Mouse (Mus musculus): ENCODE data around the gene Ascl4. TPM values are rescaled to one million over a fixed set of nuclear protein-coding genes. Genes with fewer than 3 reads are reported as not detected.

Ascl4 gene
- polyA plus RNA-seq, 1 experiment from 2014 or later, result 0.24 TPM

GRCm38 (mm10) chr10:85966476-85966875 is 39.0 kb downstream of the Ascl4 start:
- H3K9me3 ChIP-seq (replicated peaks; ENCODE audit: control insufficient read depth, low read length), result no peaks in the 10 kb centered on the region
- H3K4me2 ChIP-seq (ENCODE audit: low read length), result no peak overlapping the region
- no peak for DNase-seq (ENCODE audit: low spot score)
- no peak overlapping the region for H3K4me3 ChIP-seq (ENCODE audit: low read depth, low read length)
- 64% methylated on average over 2 of the region's 2 CpGs for WGBS
- H3K27me3 ChIP-seq (replicated peaks; ENCODE audit: control insufficient read depth, insufficient read depth, low read length), result no peaks in the 10 kb centered on the region
- H3K9ac ChIP-seq (ENCODE audit: low read length), result no peak overlapping the region
- ATAC-seq, result no peak
- no peak overlapping the region for H3K27ac ChIP-seq (ENCODE audit: low read depth, low read length)
- no peaks in the 10 kb centered on the region for H3K4me1 ChIP-seq (ENCODE audit: control insufficient read depth, insufficient read depth, low read length)
- H3K36me3 ChIP-seq (ENCODE audit: control insufficient read depth, insufficient read depth, low read length), result no peaks in the 10 kb centered on the region

GRCm38 (mm10) chr10:85967411-85968156 is 40.1 kb downstream of the Ascl4 start:
- Histone ChIP-seq H3K4me2 (ENCODE audit: low read length) (no peak overlapping the region), H3K36me3 (ENCODE audit: control insufficient read depth, insufficient read depth, low read length) (no peaks in the 10 kb centered on the region), H3K9me3 (replicated peaks; ENCODE audit: control insufficient read depth, low read length) (no peaks in the 10 kb centered on the region), H3K27ac (ENCODE audit: low read depth, low read length) (no peak overlapping the region), H3K9ac (ENCODE audit: low read length) (no peak overlapping the region), H3K4me1 (ENCODE audit: control insufficient read depth, insufficient read depth, low read length) (no peaks in the 10 kb centered on the region), H3K4me3 (ENCODE audit: low read depth, low read length) (no peak overlapping the region), H3K27me3 (replicated peaks; ENCODE audit: control insufficient read depth, insufficient read depth, low read length) (no peaks in the 10 kb centered on the region)
- DNase-seq (ENCODE audit: low spot score) (no peak), ATAC-seq (peak; percentile 32; the same call in 1 of the 2 replicates)
- WGBS, result 68% methylated on average over 17 of the region's 17 CpGs

- H3K4me2 ChIP-seq (ENCODE audit: low read length), result no peak overlapping the region
- no peaks in the 10 kb centered on the region for H3K27me3 ChIP-seq (replicated peaks; ENCODE audit: control insufficient read depth, insufficient read depth, low read length)
- ATAC-seq, result peak; percentile 57; the same call in 1 of the 2 replicates
- WGBS, result 18% methylated on average over 7 of the region's 7 CpGs
- no peaks in the 10 kb centered on the region for H3K9me3 ChIP-seq (replicated peaks; ENCODE audit: control insufficient read depth, low read length)
- DNase-seq (ENCODE audit: low spot score), result peak; percentile 83
- no peak overlapping the region for H3K27ac ChIP-seq (ENCODE audit: low read depth, low read length)
- H3K36me3 ChIP-seq (ENCODE audit: control insufficient read depth, insufficient read depth, low read length), result no peaks in the 10 kb centered on the region
- no peak overlapping the region for H3K9ac ChIP-seq (ENCODE audit: low read length)
- H3K4me1 ChIP-seq (ENCODE audit: control insufficient read depth, insufficient read depth, low read length), result no peaks in the 10 kb centered on the region
- H3K4me3 ChIP-seq (ENCODE audit: low read depth, low read length), result no peak overlapping the region
Measured at GRCm38 (mm10) chr10:85968157-85968634, 40.7 kb downstream of the Ascl4 start.

- H3K9ac ChIP-seq (ENCODE audit: low read length), result no peak overlapping the region
- H3K4me2 ChIP-seq (ENCODE audit: low read length), result no peak overlapping the region
- H3K36me3 ChIP-seq (ENCODE audit: control insufficient read depth, insufficient read depth, low read length), result no peaks in the 10 kb centered on the region
- WGBS, result 46% methylated on average over 2 of the region's 2 CpGs
- H3K27ac ChIP-seq (ENCODE audit: low read depth, low read length), result no peak overlapping the region
- H3K9me3 ChIP-seq (replicated peaks; ENCODE audit: control insufficient read depth, low read length), result no peaks in the 10 kb centered on the region
- no peak overlapping the region for H3K4me3 ChIP-seq (ENCODE audit: low read depth, low read length)
- H3K4me1 ChIP-seq (ENCODE audit: control insufficient read depth, insufficient read depth, low read length), result no peaks in the 10 kb centered on the region
- DNase-seq (ENCODE audit: low spot score) (no peak), ATAC-seq (no peak)
- H3K27me3 ChIP-seq (replicated peaks; ENCODE audit: control insufficient read depth, insufficient read depth, low read length), result no peaks in the 10 kb centered on the region
Measured at GRCm38 (mm10) chr10:85968731-85969130, 41.2 kb downstream of the Ascl4 start.

GRCm38 (mm10) chr10:85969894-85970620 is 42.6 kb downstream of the Ascl4 start:
- H3K36me3 ChIP-seq (ENCODE audit: control insufficient read depth, insufficient read depth, low read length), result no peaks in the 10 kb centered on the region
- WGBS, result 63% methylated on average over 8 of the region's 8 CpGs
- H3K9ac ChIP-seq (ENCODE audit: low read length), result no peak overlapping the region
- ATAC-seq (no peak), DNase-seq (ENCODE audit: low spot score) (no peak)
- H3K9me3 ChIP-seq (replicated peaks; ENCODE audit: control insufficient read depth, low read length), result no peaks in the 10 kb centered on the region
- H3K4me3 ChIP-seq (ENCODE audit: low read depth, low read length), result no peak overlapping the region
- H3K27me3 ChIP-seq (replicated peaks; ENCODE audit: control insufficient read depth, insufficient read depth, low read length), result no peaks in the 10 kb centered on the region
- H3K27ac ChIP-seq (ENCODE audit: low read depth, low read length), result no peak overlapping the region
- no peak overlapping the region for H3K4me2 ChIP-seq (ENCODE audit: low read length)
- H3K4me1 ChIP-seq (ENCODE audit: control insufficient read depth, insufficient read depth, low read length), result no peaks in the 10 kb centered on the region

GRCm38 (mm10) chr10:85971826-85972225 is 44.3 kb downstream of the Ascl4 start:
- Histone ChIP-seq H3K4me2 (ENCODE audit: low read length) (no peak overlapping the region), H3K27ac (ENCODE audit: low read depth, low read length) (no peak overlapping the region), H3K4me3 (ENCODE audit: low read depth, low read length) (no peak overlapping the region), H3K4me1 (ENCODE audit: control insufficient read depth, insufficient read depth, low read length) (no peaks in the 10 kb centered on the region), H3K36me3 (ENCODE audit: control insufficient read depth, insufficient read depth, low read length) (no peaks in the 10 kb centered on the region), H3K9me3 (replicated peaks; ENCODE audit: control insufficient read depth, low read length) (no peaks in the 10 kb centered on the region), H3K27me3 (replicated peaks; ENCODE audit: control insufficient read depth, insufficient read depth, low read length) (no peaks in the 10 kb centered on the region), H3K9ac (ENCODE audit: low read length) (no peak overlapping the region)
- ATAC-seq (no peak), DNase-seq (ENCODE audit: low spot score) (no peak)
- WGBS, result 86% methylated on average over 9 of the region's 9 CpGs

- WGBS, result 84% methylated on average over 4 of the region's 4 CpGs
- DNase-seq (ENCODE audit: low spot score) (no peak), ATAC-seq (no peak)
- H3K4me1 ChIP-seq (ENCODE audit: control insufficient read depth, insufficient read depth, low read length), result no peaks in the 10 kb centered on the region
- no peaks in the 10 kb centered on the region for H3K9me3 ChIP-seq (replicated peaks; ENCODE audit: control insufficient read depth, low read length)
- H3K36me3 ChIP-seq (ENCODE audit: control insufficient read depth, insufficient read depth, low read length), result no peaks in the 10 kb centered on the region
- no peak overlapping the region for H3K4me2 ChIP-seq (ENCODE audit: low read length)
- no peak overlapping the region for H3K9ac ChIP-seq (ENCODE audit: low read length)
- H3K27me3 ChIP-seq (replicated peaks; ENCODE audit: control insufficient read depth, insufficient read depth, low read length), result no peaks in the 10 kb centered on the region
- no peak overlapping the region for H3K4me3 ChIP-seq (ENCODE audit: low read depth, low read length)
- H3K27ac ChIP-seq (ENCODE audit: low read depth, low read length), result no peak overlapping the region
Measured at GRCm38 (mm10) chr10:85972915-85973314, 45.4 kb downstream of the Ascl4 start.

GRCm38 (mm10) chr10:85989412-85990115 is 62.1 kb downstream of the Ascl4 start:
- no peaks in the 10 kb centered on the region for H3K27me3 ChIP-seq (replicated peaks; ENCODE audit: control insufficient read depth, insufficient read depth, low read length)
- H3K36me3 ChIP-seq (ENCODE audit: control insufficient read depth, insufficient read depth, low read length), result no peaks in the 10 kb centered on the region
- H3K9me3 ChIP-seq (replicated peaks; ENCODE audit: control insufficient read depth, low read length), result no peaks in the 10 kb centered on the region
- no peak overlapping the region for H3K27ac ChIP-seq (ENCODE audit: low read depth, low read length)
- H3K9ac ChIP-seq (ENCODE audit: low read length), result no peak overlapping the region
- H3K4me1 ChIP-seq (ENCODE audit: control insufficient read depth, insufficient read depth, low read length), result no peaks in the 10 kb centered on the region
- H3K4me2 ChIP-seq (ENCODE audit: low read length), result no peak overlapping the region
- H3K4me3 ChIP-seq (ENCODE audit: low read depth, low read length), result no peak overlapping the region
- WGBS, result 83% methylated on average over 6 of the region's 6 CpGs
- no peak for DNase-seq (ENCODE audit: low spot score)
- no peak for ATAC-seq

All from forebrain, embryonic 14.5 days (tissue).